Mouse (Mus musculus) adrenal gland (tissue): ENCODE measurements around the gene Snap47.

Source experiments
- intact Hi-C: fragments of 180-260 bp; cut with DNase I; formaldehyde crosslinking; loops from one replicate; pipeline ENCODE4 v1.15.1; 2025
- long read RNA-seq, 2 experiments: library from polyadenylated mRNA; unstranded; transcript quantifications; one replicate each; pipeline ENCODE4 v2.0.0; 2020; ENCODE audit warnings: borderline replicate concordance in 1 of 2; ENCODE audit not compliant: insufficient replicate concordance in 1 of 2

Snap47 gene
- long read RNA-seq, experiment 1, transcript Snap47-201 (5 exons, 1,896 nt), result major isoform, 134 of 160 reads
- long read RNA-seq, experiment 1, partial matches to known transcripts, result 7 of 160 reads
- long read RNA-seq, experiment 1, other reads (novel, unspliced or antisense), result 19 of 160 reads
- long read RNA-seq, experiment 2, transcript Snap47-201 (5 exons, 1,896 nt), result major isoform, 164 of 197 reads
- long read RNA-seq, experiment 2, partial matches to known transcripts, result 8 of 197 reads
- long read RNA-seq, experiment 2, other reads (novel, unspliced or antisense), result 25 of 197 reads

DNA sequence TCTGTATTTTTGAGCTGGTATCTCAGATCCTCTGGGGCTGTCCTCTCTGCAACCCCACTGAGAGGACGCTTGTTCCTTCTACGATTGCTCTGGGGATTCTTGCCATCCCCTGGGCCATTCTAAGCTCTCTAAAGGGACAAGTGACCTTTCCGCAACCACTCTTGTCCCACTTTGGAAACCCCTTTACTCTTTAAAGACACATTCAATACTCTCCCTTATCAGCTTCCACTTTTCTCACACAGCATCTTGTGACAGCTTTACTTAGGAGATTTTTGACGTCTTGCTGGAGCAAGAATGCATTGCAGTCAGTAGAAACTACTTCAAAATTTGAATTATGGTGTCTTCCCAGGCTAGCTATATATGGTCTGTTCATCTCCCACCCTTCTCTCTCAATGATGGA lies at the start of gene Snap47:
Gene Snap47 (minus strand): TSS at position 101 of the 400 bp plus-strand sequence.
- intact Hi-C loops, result no loop called here

DNA sequence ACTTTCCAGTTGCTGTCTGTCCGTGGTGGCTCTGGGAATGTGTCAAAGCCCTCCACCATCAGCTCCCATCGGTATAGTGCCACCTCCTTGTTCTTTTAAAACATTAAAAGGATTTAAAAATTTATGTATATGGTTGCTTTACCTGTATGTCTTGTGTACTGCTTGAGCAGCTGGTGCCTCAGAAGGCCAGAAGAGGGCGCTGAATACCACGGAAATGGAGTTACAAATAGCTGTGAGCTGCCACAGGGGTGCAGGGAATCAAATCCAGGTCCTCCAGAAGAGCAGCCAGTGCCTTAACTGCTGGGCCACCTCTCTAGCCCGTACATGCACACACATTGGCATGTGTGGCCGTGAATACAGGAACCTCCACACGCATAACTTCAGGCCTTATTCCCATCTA lies 46.8 kb upstream of the Snap47 start:
- intact Hi-C loops, result no loop called here

DNA sequence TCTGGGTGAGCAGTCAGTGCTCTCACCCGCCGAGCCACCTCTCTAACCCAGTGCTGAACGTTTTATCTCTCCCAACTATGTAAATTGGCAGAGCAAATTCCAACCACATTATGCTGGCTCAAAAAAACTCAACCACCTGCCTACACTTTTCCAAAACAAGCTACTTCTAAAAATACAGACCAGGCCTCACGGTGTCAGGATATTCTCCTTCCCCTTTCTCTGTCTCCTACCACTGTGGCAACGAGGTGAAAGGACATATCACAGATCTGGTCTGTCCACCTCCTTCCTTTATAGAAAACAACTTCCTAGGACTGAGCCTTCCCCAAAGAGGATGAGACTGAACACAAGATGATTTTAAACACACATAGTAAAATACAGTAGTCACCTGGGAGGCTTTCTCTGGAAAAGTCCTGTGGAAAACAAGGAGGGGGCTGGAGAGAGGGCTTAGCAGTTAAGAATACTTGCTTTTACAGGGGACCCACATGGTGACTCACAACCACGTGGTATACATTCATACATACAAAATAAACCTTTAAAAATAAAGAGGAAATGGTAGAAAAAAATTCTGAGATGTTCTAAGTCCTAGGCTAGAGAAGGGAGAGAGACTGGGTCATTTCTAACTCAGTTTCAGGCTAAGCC lies 45.8 kb upstream of the Snap47 start:
- intact Hi-C loops, result no loop called here

DNA sequence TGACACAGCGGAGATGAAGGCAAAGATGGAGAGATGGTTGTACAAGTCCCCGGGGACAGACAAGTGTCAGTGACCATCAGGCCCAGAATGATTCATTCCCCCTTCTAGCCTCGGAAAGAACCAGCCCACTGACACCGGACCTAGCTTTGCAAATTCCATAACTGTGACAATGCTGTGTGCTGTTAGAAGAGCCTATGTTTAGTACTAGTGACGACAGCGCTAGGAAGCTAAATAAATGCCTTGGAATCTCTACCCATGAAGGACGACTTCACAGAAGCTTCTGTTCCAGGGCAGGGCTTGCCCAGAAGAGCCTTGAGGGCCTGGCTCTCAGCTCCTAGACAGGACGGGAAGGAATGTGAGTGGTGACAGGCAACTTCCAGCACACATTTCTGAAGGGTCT lies 35.2 kb upstream of the Snap47 start:
- intact Hi-C loops, result loop anchor here (5.0 kb wide), 1 partner anchor 249 kb away; no protein-coding TSS in a partner anchor

DNA sequence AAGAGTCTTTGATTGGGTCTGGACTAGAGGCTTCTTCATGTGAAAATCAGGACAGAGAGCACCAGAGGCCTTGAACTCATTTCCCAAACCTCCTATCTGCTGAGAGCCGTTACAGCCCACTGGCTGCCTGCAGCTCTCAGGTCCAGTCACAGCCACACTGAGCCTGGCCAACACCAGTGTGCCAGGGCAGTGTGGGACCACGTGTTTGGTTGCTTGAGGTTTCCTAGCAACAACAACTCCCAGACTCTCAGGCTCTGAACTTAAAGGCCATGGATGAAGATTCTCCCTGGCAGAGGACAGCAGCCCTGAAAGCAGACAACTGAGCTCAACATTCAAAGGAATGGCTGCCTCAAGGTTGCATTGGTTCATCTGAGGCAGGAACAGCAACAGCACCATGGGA lies 34.7 kb upstream of the Snap47 start:
- intact Hi-C loops, result loop anchor here (5.0 kb wide), 1 partner anchor 248 kb away; no protein-coding TSS in a partner anchor

DNA sequence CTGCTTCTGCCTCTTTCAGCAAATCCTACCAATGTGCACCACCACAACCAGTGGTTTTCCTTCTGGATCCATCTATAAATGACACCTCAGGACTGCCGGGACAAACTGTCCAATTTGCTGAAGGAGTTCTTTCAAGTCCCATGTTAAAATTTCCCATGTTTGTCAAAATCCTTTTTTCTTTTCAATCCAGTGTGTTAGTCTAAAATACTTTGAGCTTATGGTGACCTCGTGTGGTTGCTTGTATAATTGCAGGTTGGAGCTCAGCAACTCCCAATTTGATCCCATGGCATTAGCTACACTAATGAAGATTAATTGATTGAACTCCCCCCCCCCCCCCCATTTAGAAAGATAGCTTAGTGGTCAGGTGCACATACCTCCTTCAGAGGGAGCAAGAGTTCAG lies 32.2 kb upstream of the Snap47 start:
- intact Hi-C loops, result loop anchor here (2.0 to 5.0 kb wide), 2 partner anchors 51 to 176 kb away; partner anchors contain the start of gene Wnt9a

DNA sequence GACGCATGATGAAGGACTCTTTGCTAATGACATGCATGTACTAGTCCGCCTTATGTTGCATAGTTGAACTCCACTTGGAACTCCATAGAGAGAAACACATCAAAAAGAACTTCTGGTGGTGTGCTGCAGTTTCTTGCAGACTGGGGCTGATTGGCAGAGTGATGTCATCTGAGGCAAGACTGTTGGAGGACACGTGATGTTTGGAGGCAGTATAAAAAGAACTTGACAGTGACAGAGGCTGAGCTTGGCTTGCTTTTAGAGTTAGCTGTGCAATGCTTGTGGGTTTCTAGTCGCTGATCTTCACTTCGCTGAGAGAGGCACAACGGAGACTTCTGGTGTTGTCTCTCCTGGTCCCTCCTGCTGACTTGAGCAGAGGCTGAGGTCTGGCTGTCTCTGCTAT lies 26.3 kb upstream of the Snap47 start:
- intact Hi-C loops, result no loop called here

DNA sequence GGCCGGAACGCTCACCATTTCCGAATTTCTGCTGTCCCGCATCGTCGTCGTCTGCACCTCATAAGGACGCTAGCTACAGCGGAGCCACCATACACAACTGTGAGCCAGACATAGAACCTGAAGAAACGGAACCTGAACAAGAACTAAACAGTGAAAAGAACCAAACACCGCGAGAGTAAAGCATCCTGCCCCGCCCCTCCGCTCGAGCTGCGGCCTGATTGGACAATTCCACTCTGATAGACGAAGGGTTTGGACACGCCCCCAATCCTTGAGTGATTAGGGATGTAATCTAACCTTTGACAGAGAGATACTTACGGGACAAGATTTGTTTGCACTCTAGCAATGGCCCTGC lies 21.3 kb upstream of the Snap47 start, which contains the start of gene Zfp867:
Gene Zfp867 (minus strand): TSS at position 149 of the 352 bp plus-strand sequence.
- intact Hi-C loops, result no loop called here

DNA sequence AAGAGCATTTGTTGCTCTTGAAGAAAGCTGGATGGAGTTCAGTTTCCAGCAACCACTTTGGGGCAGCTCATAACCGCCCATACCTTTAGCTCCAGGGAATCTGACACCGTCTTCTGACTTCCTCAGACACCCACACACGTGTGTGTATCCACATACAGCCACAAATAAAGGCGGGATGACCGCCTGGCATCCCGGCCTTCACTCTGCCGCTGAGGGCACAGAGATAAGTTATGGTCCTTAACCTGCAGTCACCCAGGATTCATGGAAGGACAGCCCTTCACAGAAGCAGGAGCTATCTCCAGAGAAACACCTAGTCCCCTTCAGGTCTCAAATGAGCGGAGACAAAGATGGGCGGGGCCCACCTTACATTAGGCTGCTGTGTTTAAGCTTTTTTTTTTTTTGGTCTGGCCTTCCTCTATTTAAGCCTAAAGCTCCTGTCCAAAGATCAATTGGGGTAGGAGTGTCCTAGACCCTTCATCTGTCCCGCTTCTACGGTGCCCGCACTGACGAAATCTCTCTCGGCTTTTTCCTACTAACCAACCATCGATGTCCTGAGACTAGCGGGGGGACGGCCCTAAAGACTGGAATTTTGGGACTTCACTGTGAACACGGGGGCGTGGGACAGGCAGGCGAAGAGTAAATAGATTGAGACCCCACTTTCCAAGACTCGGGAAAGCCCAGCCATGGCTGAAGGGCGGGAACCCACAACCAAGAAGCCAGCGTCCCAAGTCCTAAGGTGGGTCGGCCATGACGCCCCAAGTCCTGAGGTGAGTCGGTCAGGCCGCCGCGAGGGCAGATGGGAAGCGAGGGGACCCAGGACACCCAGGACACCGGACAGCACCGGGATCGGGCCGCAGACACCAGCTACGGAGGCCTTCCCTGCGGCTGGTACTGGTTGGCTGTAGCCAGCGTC lies 20.7 kb upstream of the Snap47 start:
- intact Hi-C loops, result no loop called here

DNA sequence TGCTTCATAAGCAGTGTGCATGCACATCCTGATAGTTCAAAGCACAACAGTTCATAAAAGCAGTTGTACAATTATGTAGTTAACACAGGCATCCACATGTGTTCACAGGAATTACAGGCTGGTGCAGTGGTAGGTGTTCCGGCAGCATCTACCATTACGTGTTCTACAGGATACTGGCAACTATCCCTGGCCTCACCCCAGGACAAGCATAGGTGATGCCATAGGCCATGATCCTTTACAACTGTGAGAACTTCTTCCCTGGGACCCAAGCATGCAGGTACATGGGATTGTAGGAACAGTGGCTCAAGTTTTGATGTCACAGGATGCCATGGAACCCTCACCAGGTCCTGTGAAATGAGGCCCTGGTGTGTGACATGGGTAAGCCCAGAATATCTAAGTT lies 9.5 kb upstream of the Snap47 start:
- intact Hi-C loops, result no loop called here

DNA sequence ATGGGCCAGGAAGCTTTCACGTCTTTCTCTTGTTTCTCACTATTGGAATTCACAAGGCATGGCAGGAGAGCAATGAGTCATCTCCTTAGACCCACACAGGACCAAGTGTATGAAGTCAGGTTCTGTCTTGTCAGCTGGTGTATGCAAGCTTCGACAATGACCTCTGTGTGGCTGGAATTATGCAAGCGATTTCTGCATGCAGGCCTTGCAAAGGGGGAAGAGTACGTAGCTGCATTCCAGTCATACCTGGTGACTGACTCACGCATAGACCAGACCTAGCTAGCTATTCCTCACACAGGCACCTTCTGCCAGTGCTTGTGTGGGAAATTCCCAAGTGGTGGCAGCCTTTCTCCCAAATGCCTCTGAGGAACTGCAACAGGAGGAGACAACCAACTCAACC lies 8.0 kb upstream of the Snap47 start:
- intact Hi-C loops, result no loop called here

DNA sequence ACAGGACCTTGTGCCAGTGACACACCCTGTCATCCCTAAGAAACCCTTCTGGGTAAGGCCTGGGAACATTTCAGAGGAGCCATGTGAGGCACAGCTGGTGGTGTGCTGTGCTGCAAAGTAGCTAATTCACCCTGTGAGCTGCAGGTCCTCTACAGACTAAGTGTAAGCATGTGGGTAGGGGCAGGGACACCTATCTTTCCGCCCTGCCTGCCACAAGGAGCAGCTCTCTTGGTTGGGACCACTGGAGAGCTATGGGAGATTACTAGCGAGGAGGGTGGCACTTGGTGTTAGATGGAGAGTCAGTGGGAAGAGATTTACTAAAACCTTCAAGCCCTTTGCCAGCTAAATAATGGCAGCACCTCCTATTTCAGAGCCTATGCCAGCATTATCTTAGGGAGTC lies 5.9 kb upstream of the Snap47 start:
- intact Hi-C loops, result no loop called here

DNA sequence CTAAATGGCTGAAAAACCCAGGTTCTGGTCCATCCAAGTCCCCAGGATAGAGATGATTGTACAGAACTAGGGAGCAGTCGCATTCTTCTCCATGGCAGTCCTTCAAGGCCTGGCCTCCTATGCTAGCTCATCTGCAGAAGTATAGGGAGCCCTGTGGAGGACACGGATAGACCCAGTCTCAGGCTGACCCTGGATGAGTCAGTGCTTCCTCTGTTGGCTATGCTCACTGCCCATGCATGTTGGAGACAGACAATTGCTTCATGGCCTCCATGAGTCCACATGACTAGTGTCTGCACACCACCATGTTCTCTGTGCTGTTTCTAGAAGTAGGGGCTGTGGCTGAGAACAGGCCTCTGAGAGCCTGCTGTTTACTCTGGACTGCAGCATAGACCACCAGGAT lies 5.4 kb upstream of the Snap47 start:
- intact Hi-C loops, result no loop called here

DNA sequence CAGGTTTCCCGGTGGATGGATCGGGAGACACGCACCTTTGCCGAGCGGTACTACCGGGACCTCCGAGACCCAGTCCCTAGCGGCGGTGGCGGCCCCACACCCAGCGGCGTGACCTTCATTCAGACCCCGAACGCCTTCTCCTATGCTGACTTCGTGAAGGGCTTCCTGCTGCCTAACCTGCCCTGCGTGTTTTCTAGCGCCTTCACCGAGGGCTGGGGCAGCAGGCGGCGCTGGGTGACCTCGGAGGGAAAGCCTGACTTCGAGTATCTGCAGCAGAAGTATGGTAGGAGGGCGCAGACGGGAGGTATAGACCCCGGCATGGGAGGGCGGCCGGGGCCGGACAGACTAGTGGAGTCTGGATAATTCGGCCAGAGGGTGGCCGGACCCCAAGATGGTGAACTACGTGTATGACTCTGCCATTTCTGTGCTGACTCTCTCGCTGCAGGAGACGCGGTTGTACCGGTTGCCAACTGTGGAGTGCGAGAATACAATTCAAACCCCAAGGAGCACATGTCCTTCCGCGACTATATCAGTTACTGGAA lies 685 bp downstream of the Snap47 start:
- intact Hi-C loops, result no loop called here

DNA sequence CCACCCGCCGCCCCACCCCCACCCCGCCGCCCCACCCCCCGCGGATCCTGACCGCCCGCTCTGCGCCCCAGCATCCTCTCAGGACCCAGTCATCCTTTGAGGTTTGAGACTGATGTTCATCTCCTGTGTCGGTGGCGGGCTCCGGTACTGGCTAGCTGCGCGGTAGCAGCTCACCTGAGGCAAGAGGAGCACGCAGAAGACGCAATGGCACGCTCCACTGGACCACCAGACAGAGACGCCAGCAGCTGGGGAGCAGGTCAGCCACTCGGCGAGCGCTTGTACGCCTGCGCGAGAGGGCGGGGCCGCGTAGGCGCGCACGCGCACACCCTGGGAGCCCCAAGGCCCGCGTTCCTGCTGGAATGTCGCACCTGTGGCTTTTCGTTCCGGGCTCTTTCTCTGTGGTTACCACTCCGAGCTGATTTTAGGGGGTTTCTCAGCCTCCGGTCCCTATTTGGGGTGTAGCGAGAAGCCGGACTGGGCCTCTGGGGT lies 1.2 kb downstream of the Snap47 start, which contains the start of gene Jmjd4:
Gene Jmjd4 (plus strand): TSS at position 305 of the 489 bp plus-strand sequence.
- intact Hi-C loops, result no loop called here

DNA sequence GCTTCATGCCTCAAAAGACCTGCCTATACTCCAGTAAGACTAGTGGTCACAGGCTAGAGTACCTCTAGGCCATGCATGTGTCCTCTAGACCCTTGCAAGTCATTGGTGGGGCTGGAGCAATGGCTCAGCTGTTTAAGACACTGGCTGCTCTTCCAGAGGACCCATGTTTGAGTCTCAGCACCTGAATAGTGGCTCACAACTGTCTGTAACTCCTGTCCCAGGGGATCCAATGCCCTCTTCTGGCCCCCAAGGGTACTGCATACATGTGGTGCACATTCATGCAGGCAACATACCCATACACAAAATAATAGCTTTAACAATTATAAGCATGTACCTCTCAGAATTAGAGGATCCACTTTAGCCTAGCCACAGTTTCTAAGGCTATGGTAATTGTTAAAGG lies 7.9 kb downstream of the Snap47 start:
- intact Hi-C loops, result no loop called here

DNA sequence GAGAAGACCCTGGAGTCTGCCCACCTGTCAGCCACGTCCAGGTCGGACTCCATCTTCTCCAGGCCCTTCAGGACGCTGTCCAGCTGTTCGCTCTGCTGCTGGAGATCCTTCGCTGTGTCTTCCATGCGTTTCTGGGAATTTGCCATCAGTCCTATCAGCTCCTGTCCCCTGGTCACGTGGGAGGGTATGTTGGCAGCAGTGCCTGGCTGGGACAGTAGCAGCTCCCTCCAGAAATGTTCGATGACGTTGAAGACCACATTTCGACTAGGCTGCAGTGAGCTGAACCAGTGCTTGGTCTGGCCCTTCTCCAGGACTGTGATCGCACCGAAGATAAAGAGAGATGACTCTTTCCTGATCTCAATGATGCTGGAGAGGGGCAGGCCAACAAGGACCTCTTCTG lies 13.0 kb downstream of the Snap47 start:
- intact Hi-C loops, result no loop called here

DNA sequence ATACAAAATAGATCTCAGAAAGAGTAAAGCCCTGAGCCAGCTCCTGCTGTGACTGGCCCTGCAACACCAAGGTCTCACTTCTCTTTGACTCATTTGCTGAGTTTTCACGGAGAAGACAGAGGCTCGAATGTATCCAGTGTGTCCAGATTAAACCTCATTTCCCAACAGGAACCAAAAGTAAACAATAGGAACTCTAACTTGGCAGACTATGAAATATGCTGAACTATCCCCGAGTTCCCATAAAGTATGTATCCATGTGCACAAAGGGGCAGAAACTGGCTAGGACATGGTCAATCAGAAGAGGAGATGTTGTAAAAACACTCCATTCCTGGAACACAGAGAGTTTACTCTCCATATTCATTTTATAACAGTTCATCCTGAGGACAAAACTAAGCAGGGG lies 18.7 kb downstream of the Snap47 start:
- intact Hi-C loops, result loop anchor here (5.0 kb wide), 1 partner anchor 50 kb away; no protein-coding TSS in a partner anchor

DNA sequence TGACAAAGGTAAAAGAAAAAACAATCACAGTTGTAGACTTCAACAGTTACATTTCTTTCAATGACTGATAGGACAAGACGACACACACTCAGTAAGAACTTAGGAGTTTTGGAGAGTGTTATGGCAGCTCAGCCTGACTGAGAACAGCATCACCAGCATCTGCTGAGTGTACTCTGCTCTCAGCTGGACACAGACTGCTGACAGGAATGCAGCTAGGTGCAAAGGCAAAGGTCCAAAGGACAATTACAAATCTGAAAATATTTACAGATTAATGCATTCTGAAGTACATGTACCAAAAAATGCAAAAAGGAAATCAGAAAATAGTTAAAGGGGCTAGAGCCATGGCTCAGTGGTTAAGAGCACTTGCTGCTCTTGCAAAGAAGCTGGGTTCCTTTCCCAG lies 21.0 kb downstream of the Snap47 start:
- intact Hi-C loops, result loop anchor here (5.0 kb wide), 1 partner anchor 52 kb away; no protein-coding TSS in a partner anchor

DNA sequence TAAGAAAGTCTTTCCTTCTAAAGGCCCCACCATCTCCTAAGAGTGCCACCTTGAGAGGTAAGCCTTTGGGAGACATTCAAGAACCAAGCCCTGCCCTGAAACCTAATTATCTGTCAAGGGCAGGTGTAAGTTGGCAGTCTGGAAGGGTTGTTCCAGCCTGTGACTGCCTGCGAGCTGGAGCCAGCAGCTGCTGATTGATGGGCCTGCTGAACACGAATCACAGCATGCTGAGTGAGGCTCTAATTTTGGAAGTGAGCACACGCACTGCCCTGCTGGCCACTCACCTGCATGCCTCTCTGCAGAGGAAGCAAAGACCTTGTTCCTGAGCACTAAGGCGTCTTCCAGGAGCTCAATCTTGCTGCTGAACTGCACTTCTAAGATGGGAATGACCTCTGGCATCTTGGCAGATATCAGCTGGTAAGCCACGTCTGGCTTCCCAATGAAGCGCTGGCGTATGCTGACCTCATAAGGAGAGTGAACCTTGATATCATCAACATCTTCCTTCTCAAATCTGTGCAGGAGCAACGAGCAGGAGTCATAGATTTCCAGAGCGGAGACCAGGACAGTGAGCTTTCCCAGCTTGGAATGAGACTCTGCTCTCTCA lies 22.8 kb downstream of the Snap47 start:
- intact Hi-C loops, result no loop called here

DNA sequence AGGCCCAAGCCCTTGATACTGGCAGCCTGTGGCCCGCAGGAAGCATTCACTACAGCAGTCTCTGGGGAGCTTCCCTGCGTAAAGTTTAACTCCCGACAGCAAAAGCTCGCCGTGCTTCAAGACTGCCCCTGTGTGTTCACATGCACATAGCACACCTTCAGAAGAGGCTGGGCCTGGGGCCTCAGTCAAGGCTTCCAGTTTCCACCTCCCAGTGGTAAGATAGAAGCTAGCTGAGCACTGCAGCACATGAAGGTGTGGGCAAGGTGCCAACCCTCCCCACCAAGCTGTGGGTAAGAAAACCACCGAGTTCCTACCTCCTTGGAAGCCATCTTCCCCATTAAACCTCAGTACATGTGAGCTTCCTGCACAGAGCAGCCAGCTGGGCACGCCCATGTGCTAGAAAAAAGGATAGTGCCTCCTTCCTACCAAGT lies 25.3 kb downstream of the Snap47 start:
- intact Hi-C loops, result no loop called here
